Comparison of ENCODE assay signal across 12 mouse cellular contexts in genomic region chr7:141216894-141217293, GRCm38 (mm10). TPM values are rescaled to one million over a fixed set of nuclear protein-coding genes. Genes with fewer than 3 reads are reported as not detected.
DNase-seq lines count a peak whose midpoint lies in the region; ATAC-seq and TF ChIP-seq lines count a peak whose summit lies in the region.
"Had no signal": no experiment of that assay in that cellular context is flagged by ENCODE, and none has a peak within 500 bp of the region (broad histone marks: within the 10 kb centered on the region; RNA-seq: fewer than 3 reads in every experiment).

No protein-coding gene starts in this region.

- peak overlapping the region; percentile 69 for H3K27ac ChIP-seq in kidney, adult 2 months (ENCODE audit: insufficient read depth, low read depth, low read length)
- peak overlapping the region; percentile 7; the same call in 1 of the 2 replicates for H3K27ac ChIP-seq in embryonic facial prominence, embryonic 13.5 days
- no peak overlapping the region for H3K27ac ChIP-seq in hindbrain, embryonic 16.5 days (ENCODE audit: low read depth, low read length)
- no peak overlapping the region for H3K27ac ChIP-seq in midbrain, embryonic 13.5 days

- peak overlapping the region; percentile 88 for H3K4me2 ChIP-seq in embryonic facial prominence, embryonic 13.5 days
- peak overlapping the region; percentile 94 for H3K4me2 ChIP-seq in hindbrain, embryonic 16.5 days (ENCODE audit: low read length)
- peak overlapping the region; percentile 91 for H3K4me2 ChIP-seq in midbrain, embryonic 13.5 days (replicated peaks)

- no peaks in the 10 kb centered on the region for H3K36me3 ChIP-seq in kidney, adult 2 months (ENCODE audit: control insufficient read depth, insufficient read depth, low read length)
- H3K36me3 ChIP-seq in embryonic facial prominence, embryonic 13.5 days: peaks cover 17% of the 10 kb centered on the region
- no peaks in the 10 kb centered on the region for H3K36me3 ChIP-seq in hindbrain, embryonic 16.5 days (ENCODE audit: control insufficient read depth, insufficient read depth, low read length)
- H3K36me3 ChIP-seq in midbrain, embryonic 13.5 days: peaks cover 19% of the 10 kb centered on the region

- peak overlapping the region; percentile 27 for H3K4me3 ChIP-seq in kidney, adult 2 months (ENCODE audit: insufficient read depth, low read depth, low read length)
- peak overlapping the region; percentile 70 for H3K4me3 ChIP-seq in embryonic facial prominence, embryonic 13.5 days
- H3K4me3 ChIP-seq in hindbrain, embryonic 16.5 days (ENCODE audit: low read length): no peak overlapping the region
- H3K4me3 ChIP-seq in midbrain, embryonic 13.5 days (replicated peaks): peak overlapping the region; percentile 70; the same call in 1 of the 2 replicates

- no peak for TF ChIP-seq CTCF in kidney, adult 2 months (conservative IDR thresholded peaks at IDR 0.05; ENCODE audit: insufficient read depth, insufficient read length, low read depth, low read length)

- no peak for TF ChIP-seq POLR2A in kidney, adult 2 months (IDR thresholded peaks at IDR 0.05; ENCODE audit: low read depth, low read length)

- ATAC-seq in embryonic facial prominence, embryonic 13.5 days (ENCODE audit: insufficient number of reproducible peaks, insufficient read depth, low FRiP score, low TSS enrichment, low read depth): no peak
- ATAC-seq in hindbrain, embryonic 16.5 days: no peak
- ATAC-seq in midbrain, embryonic 13.5 days: no peak
- ATAC-seq in cerebellum, adult (ENCODE audit: insufficient number of reproducible peaks, low FRiP score, low TSS enrichment): no peak

- no peaks in the 10 kb centered on the region; the same call in 1 of the 2 replicates for H3K4me1 ChIP-seq in kidney, adult 2 months (ENCODE audit: control insufficient read depth, insufficient read depth, low read length)
- peaks cover 36% of the 10 kb centered on the region for H3K4me1 ChIP-seq in embryonic facial prominence, embryonic 13.5 days
- peaks cover 14% of the 10 kb centered on the region for H3K4me1 ChIP-seq in hindbrain, embryonic 16.5 days (ENCODE audit: control insufficient read depth, insufficient read depth, low read depth, low read length)
- H3K4me1 ChIP-seq in midbrain, embryonic 13.5 days (replicated peaks): peaks cover 41% of the 10 kb centered on the region

- no peaks in the 10 kb centered on the region for H3K27me3 ChIP-seq in kidney, adult 2 months (replicated peaks; ENCODE audit: control insufficient read depth, insufficient read depth, low read length)
- no peaks in the 10 kb centered on the region for H3K27me3 ChIP-seq in embryonic facial prominence, embryonic 13.5 days
- H3K27me3 ChIP-seq in hindbrain, embryonic 16.5 days (replicated peaks; ENCODE audit: control insufficient read depth, insufficient read depth, low read length): no peaks in the 10 kb centered on the region
- H3K27me3 ChIP-seq in midbrain, embryonic 13.5 days: no peaks in the 10 kb centered on the region

- DNase-seq in kidney, adult 2 months: no peak
- DNase-seq in kidney, postnatal 14 days: no peak
- no peak for DNase-seq in adrenal gland, adult 2 months
- no peak for DNase-seq in spleen, adult 12 weeks (ENCODE audit: low spot score)
- DNase-seq: cerebellum, adult 11 months; retina, postnatal 1 day had no signal

- 0 out of 2 replicates have a peak overlapping the region, but pooled peaks have one; percentile 46 for H3K9ac ChIP-seq in embryonic facial prominence, embryonic 13.5 days
- H3K9ac ChIP-seq in hindbrain, embryonic 16.5 days (ENCODE audit: low read depth, low read length): no peak overlapping the region
- H3K9ac ChIP-seq in midbrain, embryonic 13.5 days (replicated peaks): peak overlapping the region; percentile 73; the same call in 1 of the 2 replicates

- 57% methylated on average over 11 of the region's 11 CpGs for WGBS in kidney, adult 2 months
- 87% methylated on average over 11 of the region's 11 CpGs for WGBS in embryonic facial prominence, embryonic 13.5 days
- WGBS in hindbrain, embryonic 16.5 days: 87% methylated on average over 11 of the region's 11 CpGs
- 91% methylated on average over 11 of the region's 11 CpGs for WGBS in midbrain, embryonic 13.5 days

- no peaks in the 10 kb centered on the region for H3K9me3 ChIP-seq in embryonic facial prominence, embryonic 13.5 days
- no peaks in the 10 kb centered on the region for H3K9me3 ChIP-seq in hindbrain, embryonic 16.5 days (ENCODE audit: control insufficient read depth, low read length)
- H3K9me3 ChIP-seq in midbrain, embryonic 13.5 days: no peaks in the 10 kb centered on the region

RNA-seq across cellular contexts. Expression of gene Rassf7, which starts 1.2 kb away (rescaled TPM):
- 59.1 and 72.2 TPM in 2 replicates for polyA plus RNA-seq in kidney, adult 2 months (2012; rRNA removed)
- 32.9 and 40.0 TPM in 2 replicates for polyA plus RNA-seq in embryonic facial prominence, embryonic 13.5 days (2015; fragmentation: Nextera tagmentation; extraction: Ambion mirVana)
- 22.8 and 25.9 TPM in 2 replicates for polyA plus RNA-seq in hindbrain, embryonic 16.5 days (2015; fragmentation: Nextera tagmentation; extraction: Ambion mirVana)
- polyA plus RNA-seq in midbrain, embryonic 13.5 days (2015; fragmentation: Nextera tagmentation; extraction: Ambion mirVana): 30.9 and 34.2 TPM in 2 replicates
- 1 to 10 TPM; 2.0 to 6.0 TPM for total RNA-seq in adrenal gland, adult 2 months (2021)
- 14.1 and 18.1 TPM in 2 replicates for polyA plus RNA-seq in adrenal gland, adult 2 months (2012; rRNA removed)

RNA-seq across cellular contexts. Expression of gene Lmntd2, which starts 3.0 kb away (rescaled TPM):
- 5.7 and 6.0 TPM in 2 replicates for polyA plus RNA-seq in kidney, adult 2 months (2012; rRNA removed)
- 2.8 and 3.4 TPM in 2 replicates for polyA plus RNA-seq in embryonic facial prominence, embryonic 13.5 days (2015; fragmentation: Nextera tagmentation; extraction: Ambion mirVana)
- 0.35 and 0.89 TPM in 2 replicates for polyA plus RNA-seq in hindbrain, embryonic 16.5 days (2015; fragmentation: Nextera tagmentation; extraction: Ambion mirVana)
- polyA plus RNA-seq in midbrain, embryonic 13.5 days (2015; fragmentation: Nextera tagmentation; extraction: Ambion mirVana): 1.8 and 2.1 TPM in 2 replicates
- total RNA-seq in adrenal gland, adult 2 months (2021): under 1 TPM; 0.17 TPM
- 0.81 and 1.2 TPM in 2 replicates for polyA plus RNA-seq in adrenal gland, adult 2 months (2012; rRNA removed)
- total RNA-seq: gastrocnemius, postnatal 4 days; left cerebral cortex, postnatal 25 days had no signal

RNA-seq across cellular contexts. Expression of gene Phrf1, which starts 11.7 kb away (rescaled TPM):
- 15.8 and 19.1 TPM in 2 replicates for polyA plus RNA-seq in kidney, adult 2 months (2012; rRNA removed)
- polyA plus RNA-seq in embryonic facial prominence, embryonic 13.5 days (2015; fragmentation: Nextera tagmentation; extraction: Ambion mirVana): 78.5 and 82.0 TPM in 2 replicates
- 57.1 and 67.4 TPM in 2 replicates for polyA plus RNA-seq in hindbrain, embryonic 16.5 days (2015; fragmentation: Nextera tagmentation; extraction: Ambion mirVana)
- polyA plus RNA-seq in midbrain, embryonic 13.5 days (2015; fragmentation: Nextera tagmentation; extraction: Ambion mirVana): 86.9 and 95.0 TPM in 2 replicates
- 10 to 100 TPM; 61.0 to 64.5 TPM for total RNA-seq in adrenal gland, adult 2 months (2021)
- polyA plus RNA-seq in adrenal gland, adult 2 months (2012; rRNA removed): 23.5 and 33.7 TPM in 2 replicates

RNA-seq across cellular contexts. Expression of gene Lrrc56, which starts 22.9 kb away (rescaled TPM):
- 9.6 and 13.5 TPM in 2 replicates for polyA plus RNA-seq in kidney, adult 2 months (2012; rRNA removed)
- polyA plus RNA-seq in embryonic facial prominence, embryonic 13.5 days (2015; fragmentation: Nextera tagmentation; extraction: Ambion mirVana): 11.6 and 13.3 TPM in 2 replicates
- polyA plus RNA-seq in hindbrain, embryonic 16.5 days (2015; fragmentation: Nextera tagmentation; extraction: Ambion mirVana): 10.1 and 10.4 TPM in 2 replicates
- polyA plus RNA-seq in midbrain, embryonic 13.5 days (2015; fragmentation: Nextera tagmentation; extraction: Ambion mirVana): 13.9 and 15.6 TPM in 2 replicates
- total RNA-seq in adrenal gland, adult 2 months (2021): 1 to 10 TPM; 6.3 to 8.0 TPM
- polyA plus RNA-seq in adrenal gland, adult 2 months (2012; rRNA removed): 8.0 and 8.7 TPM in 2 replicates

RNA-seq across cellular contexts. Expression of gene Hras, which starts 23.1 kb away (rescaled TPM):
- polyA plus RNA-seq in kidney, adult 2 months (2012; rRNA removed): 93.5 and 96.0 TPM in 2 replicates
- 99.8 and 110 TPM in 2 replicates for polyA plus RNA-seq in embryonic facial prominence, embryonic 13.5 days (2015; fragmentation: Nextera tagmentation; extraction: Ambion mirVana)
- 93.2 and 132 TPM in 2 replicates for polyA plus RNA-seq in hindbrain, embryonic 16.5 days (2015; fragmentation: Nextera tagmentation; extraction: Ambion mirVana)
- polyA plus RNA-seq in midbrain, embryonic 13.5 days (2015; fragmentation: Nextera tagmentation; extraction: Ambion mirVana): 86.4 and 114 TPM in 2 replicates
- total RNA-seq in adrenal gland, adult 2 months (2021): 10 to 100 TPM; 65.5 to 99.1 TPM
- polyA plus RNA-seq in adrenal gland, adult 2 months (2012; rRNA removed): 41.8 and 47.1 TPM in 2 replicates

Comparison
In these comparisons a context has a peak if more than half of its experiments do, and no peak if none do; other contexts are left out.
1. H3K27ac ChIP-seq: peak in kidney, adult 2 months (single experiment) and embryonic facial prominence, embryonic 13.5 days (single experiment); none in hindbrain, embryonic 16.5 days (single experiment) and midbrain, embryonic 13.5 days (single experiment).
2. Peak in every context shown above with its lines, with median percentiles within 50 percentile points of each other: H3K4me2 ChIP-seq.